Mouse (Mus musculus): Measurements from ENCODE around the gene Mrto4. TPM values are rescaled to one million over a fixed set of nuclear protein-coding genes. Genes with fewer than 3 reads are reported as not detected.
"Not testable (repeated sequence)": the region's sequence is repeated elsewhere in the genome, so short reads cannot be mapped to it uniquely, and the experiment has no call there.

Mrto4 gene
- total RNA-seq (2014; fragmentation: Nextera tagmentation): 200 and 273 TPM in 2 replicates
- total RNA-seq (2017): 118 and 136 TPM in 2 replicates

DNA sequence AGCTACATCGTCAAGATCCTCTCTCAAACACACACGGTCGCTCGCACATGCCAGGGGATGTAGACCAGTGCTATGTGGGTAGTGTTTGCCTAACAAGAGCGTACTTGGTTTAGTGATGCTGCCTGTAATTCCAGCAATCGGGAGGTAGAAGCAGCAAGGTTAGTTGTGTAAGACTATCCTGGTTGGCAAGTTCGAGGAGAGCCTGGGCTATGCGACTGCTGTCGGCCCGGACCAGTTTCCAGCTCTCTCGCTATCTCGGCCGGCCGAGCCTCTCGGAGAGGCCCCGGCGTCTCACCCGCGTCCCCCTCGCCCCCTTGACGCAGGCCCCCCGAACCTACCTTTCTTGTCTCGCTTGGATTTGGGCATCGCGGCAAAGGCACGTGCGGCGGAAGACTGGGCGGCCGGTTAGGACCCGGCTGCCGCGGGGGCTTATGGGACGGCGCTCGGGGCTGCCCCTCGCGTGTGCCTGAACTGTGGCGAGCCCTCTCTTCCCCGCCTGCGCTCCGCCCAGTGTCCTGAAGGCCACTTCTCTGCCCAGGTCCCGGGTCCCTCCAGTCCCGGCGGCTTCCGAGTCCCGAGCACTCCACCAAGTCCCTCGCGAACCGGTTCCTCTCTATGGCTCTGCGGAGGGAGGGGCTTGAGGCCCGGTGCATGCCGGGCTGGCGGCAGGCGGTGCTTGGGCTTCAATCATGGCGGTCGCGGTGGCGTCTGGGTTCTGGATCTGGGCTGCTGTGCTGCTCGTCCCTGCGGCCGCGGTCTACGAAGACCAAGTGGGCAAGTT, at the start of gene Mrto4, which contains the start of the genes Emc1 and Ubr4:
Mrto4 (minus strand) TSS at position 646 of the 781 bp plus-strand sequence.
Emc1 (plus strand) TSS at position 657 of the 781 bp plus-strand sequence.
Ubr4 (plus strand) TSS at position 679 of the 781 bp plus-strand sequence.
- peak; percentile 89 for ATAC-seq (replicated peaks; ENCODE audit: low FRiP score, low TSS enrichment, poor library complexity, severe bottlenecking)

- no peak for ATAC-seq (replicated peaks; ENCODE audit: low FRiP score, low TSS enrichment, poor library complexity, severe bottlenecking)
Observed at GRCm38 (mm10) chr4:139400487-139400886, 48.1 kb upstream of the Mrto4 start.

DNA sequence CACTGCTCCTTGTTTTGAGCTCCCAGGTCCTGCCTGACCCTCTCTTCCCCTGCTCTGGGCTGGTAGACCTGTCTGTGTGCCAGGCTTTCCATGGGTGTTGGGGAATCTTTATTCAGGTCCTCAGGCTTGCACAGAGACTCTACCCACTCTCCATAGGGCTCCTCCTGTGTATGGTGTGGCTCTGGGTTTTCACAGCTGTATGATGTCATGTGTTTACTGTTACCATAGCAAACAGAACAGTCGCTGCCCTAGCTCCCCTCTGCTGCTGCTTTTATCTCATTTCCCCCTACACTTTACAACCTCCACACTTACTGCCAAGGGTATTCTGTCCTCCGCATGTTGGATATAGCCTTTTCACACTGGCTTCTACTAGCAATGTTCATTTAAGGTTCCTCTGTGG, 43.1 kb upstream of the Mrto4 start:
- peak; percentile 59; the same call in 1 of the 2 replicates for ATAC-seq (replicated peaks; ENCODE audit: low FRiP score, low TSS enrichment, poor library complexity, severe bottlenecking)

GRCm38 (mm10) chr4:139389557-139389956, 37.2 kb upstream of the Mrto4 start:
- ATAC-seq (replicated peaks; ENCODE audit: low FRiP score, low TSS enrichment, poor library complexity, severe bottlenecking): no peak

- no peak for ATAC-seq (replicated peaks; ENCODE audit: low FRiP score, low TSS enrichment, poor library complexity, severe bottlenecking)
Observed at GRCm38 (mm10) chr4:139386869-139387319, 34.5 kb upstream of the Mrto4 start.

DNA sequence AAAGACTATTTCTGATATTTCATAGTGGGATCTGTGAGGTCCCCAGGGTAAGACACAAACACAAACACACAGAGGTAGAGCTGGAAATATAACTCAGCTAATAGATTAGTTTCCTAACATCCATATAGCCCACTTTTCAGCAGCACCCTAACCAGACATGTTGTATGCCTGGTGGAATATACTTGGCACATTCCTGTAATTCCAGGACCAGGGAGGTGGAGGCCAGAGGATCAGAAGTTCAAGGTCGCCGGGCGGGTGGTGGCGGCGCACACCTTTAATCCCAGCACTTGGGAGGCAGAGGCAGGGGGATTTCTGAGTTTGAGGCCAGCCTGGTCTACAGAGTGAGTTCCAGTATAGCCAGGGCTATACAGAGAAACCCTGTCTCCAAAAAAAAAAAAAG, 33.5 kb upstream of the Mrto4 start:
- not testable (repeated sequence) for ATAC-seq (replicated peaks; ENCODE audit: low FRiP score, low TSS enrichment, poor library complexity, severe bottlenecking)

DNA sequence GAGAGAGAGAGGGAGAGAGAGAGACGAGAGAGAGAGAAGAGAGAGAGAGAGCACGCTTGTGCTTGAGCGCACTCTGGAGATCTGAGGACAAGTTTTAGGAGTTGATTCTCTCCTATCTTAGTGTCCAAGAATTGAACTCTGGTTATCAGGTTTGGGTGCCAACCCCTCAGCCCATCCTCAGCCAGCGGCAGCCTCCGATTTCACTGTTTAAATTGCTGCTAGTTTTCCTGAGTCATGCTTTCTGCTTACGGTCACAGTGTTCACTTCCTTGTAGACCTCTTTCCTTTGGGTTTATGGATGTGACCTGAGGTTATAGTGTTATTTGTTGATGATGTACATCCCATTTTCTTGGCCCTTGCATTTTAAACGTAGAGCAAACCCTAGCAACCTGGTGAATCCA, 29.9 kb upstream of the Mrto4 start:
- peak; percentile 28; the same call in 1 of the 2 replicates for ATAC-seq (replicated peaks; ENCODE audit: low FRiP score, low TSS enrichment, poor library complexity, severe bottlenecking)

DNA sequence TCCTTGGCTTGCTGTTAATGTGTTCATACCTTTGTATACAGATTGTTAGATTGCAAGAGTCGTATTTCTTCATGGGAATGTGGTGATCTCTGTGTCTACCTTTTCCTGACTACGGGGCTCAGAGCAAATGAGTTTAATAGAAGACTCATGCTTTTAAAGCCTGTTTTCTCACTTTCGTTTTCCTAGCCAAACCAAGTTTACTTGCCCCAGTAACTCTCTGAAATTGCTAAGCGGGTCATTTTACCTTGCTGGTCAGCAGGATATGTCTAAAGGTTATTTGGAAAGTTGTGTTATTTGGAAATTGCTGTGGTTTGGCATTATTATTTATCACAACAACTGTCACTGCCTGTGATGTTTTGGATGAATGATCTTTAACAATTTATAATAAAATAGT, 29.1 kb upstream of the Mrto4 start:
- ATAC-seq (replicated peaks; ENCODE audit: low FRiP score, low TSS enrichment, poor library complexity, severe bottlenecking): no peak

- ATAC-seq (replicated peaks; ENCODE audit: low FRiP score, low TSS enrichment, poor library complexity, severe bottlenecking): peak; percentile 34; the same call in 1 of the 2 replicates
Observed at GRCm38 (mm10) chr4:139380775-139381451, 28.5 kb upstream of the Mrto4 start.

- peak; percentile 86 for ATAC-seq (replicated peaks; ENCODE audit: low FRiP score, low TSS enrichment, poor library complexity, severe bottlenecking)
Observed at GRCm38 (mm10) chr4:139380207-139380748, 27.9 kb upstream of the Mrto4 start.

GRCm38 (mm10) chr4:139379719-139380118, 27.3 kb upstream of the Mrto4 start:
- 0 out of 2 replicates have a peak, but pooled peaks have one; percentile 3 for ATAC-seq (replicated peaks; ENCODE audit: low FRiP score, low TSS enrichment, poor library complexity, severe bottlenecking)

- ATAC-seq (replicated peaks; ENCODE audit: low FRiP score, low TSS enrichment, poor library complexity, severe bottlenecking): no peak
Observed at GRCm38 (mm10) chr4:139373531-139373930, 21.2 kb upstream of the Mrto4 start.

- ATAC-seq (replicated peaks; ENCODE audit: low FRiP score, low TSS enrichment, poor library complexity, severe bottlenecking): no peak
Observed at GRCm38 (mm10) chr4:139373130-139373529, 20.8 kb upstream of the Mrto4 start.

- ATAC-seq (replicated peaks; ENCODE audit: low FRiP score, low TSS enrichment, poor library complexity, severe bottlenecking): no peak
Observed at GRCm38 (mm10) chr4:139368038-139368437, 15.7 kb upstream of the Mrto4 start.

GRCm38 (mm10) chr4:139367336-139367735, 15.0 kb upstream of the Mrto4 start:
- no peak for ATAC-seq (replicated peaks; ENCODE audit: low FRiP score, low TSS enrichment, poor library complexity, severe bottlenecking)

- ATAC-seq (replicated peaks; ENCODE audit: low FRiP score, low TSS enrichment, poor library complexity, severe bottlenecking): peak; percentile 79
Observed at GRCm38 (mm10) chr4:139360761-139361548, 8.6 kb upstream of the Mrto4 start.

- ATAC-seq (replicated peaks; ENCODE audit: low FRiP score, low TSS enrichment, poor library complexity, severe bottlenecking): no peak
Observed at GRCm38 (mm10) chr4:139357211-139357610, 4.8 kb upstream of the Mrto4 start.

DNA sequence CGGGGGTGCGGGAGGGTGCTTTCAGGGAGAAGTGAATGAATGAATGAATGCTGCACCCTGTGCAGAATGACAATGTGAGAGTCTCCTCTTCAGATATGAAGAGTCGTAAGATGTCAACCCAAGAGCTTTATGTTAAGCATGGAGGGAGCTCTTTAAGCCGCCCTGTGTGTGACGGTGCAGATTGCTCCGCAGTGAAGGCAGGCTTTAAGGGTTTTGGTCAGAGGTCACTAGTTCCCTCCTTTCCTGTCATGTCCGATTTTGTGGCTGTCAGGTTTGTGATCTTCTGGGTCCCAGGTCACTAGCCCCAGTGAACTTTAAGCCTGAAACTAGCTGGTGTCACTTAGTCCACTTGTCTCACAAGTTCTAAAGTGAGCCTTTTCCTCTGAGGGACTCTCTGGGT, 456 bp upstream of the Mrto4 start:
- peak; percentile 36 for ATAC-seq (replicated peaks; ENCODE audit: low FRiP score, low TSS enrichment, poor library complexity, severe bottlenecking)

GRCm38 (mm10) chr4:139345416-139346019, 6.9 kb downstream of the Mrto4 start:
- no peak for ATAC-seq (replicated peaks; ENCODE audit: low FRiP score, low TSS enrichment, poor library complexity, severe bottlenecking)
